Mouse (Mus musculus) hindbrain, postnatal 0 days (tissue): Measurements from ENCODE around the gene Rprd1b. TPM values are rescaled to one million over a fixed set of nuclear protein-coding genes. Genes with fewer than 3 reads are reported as not detected.

Experiments used
- ATAC-seq: fragments of 200-750 bp; cut with Nextera tagmentation; 2 replicates; pipeline ENCODE4 v1.8.0; 2017; ENCODE audit warnings: mild to moderate bottlenecking, moderate TSS enrichment, moderate library complexity
- DNase-seq: peaks from one replicate; pipeline ENCODE4 v3.0.0-alpha.2; 2015; ENCODE audit warnings: low spot score
- H3K27ac ChIP-seq: fragments of 300-500 bp; sonication (generic); 2 replicates; pipeline ENCODE4 v1.5.1; 2014; ENCODE audit warnings: mild to moderate bottlenecking
- H3K27me3 ChIP-seq: fragments of 300-500 bp; sonication (generic); 2 replicates; pipeline ENCODE4 v1.6.1; 2014; ENCODE audit warnings: low read length, mixed read lengths; ENCODE audit not compliant: insufficient read depth
- H3K36me3 ChIP-seq: fragments of 300-500 bp; sonication (generic); 2 replicates; pipeline ENCODE4 v1.6.1; 2014; ENCODE audit warnings: low read length, mixed read lengths; ENCODE audit not compliant: insufficient read depth
- H3K4me1 ChIP-seq: fragments of 300-500 bp; sonication (generic); 2 replicates; pipeline ENCODE4 v1.6.1; 2014; ENCODE audit warnings: antibody characterized with exemption, low read length, mixed read lengths; ENCODE audit not compliant: insufficient read depth
- H3K4me2 ChIP-seq: fragments of 300-500 bp; sonication (generic); 2 replicates; pipeline ENCODE4 v1.6.1; 2014; ENCODE audit warnings: low read depth, mild to moderate bottlenecking, low read length, moderate library complexity, mixed read lengths
- H3K4me3 ChIP-seq: fragments of 300-500 bp; sonication (generic); 2 replicates; pipeline ENCODE4 v1.5.1; 2014; ENCODE audit warnings: low read length
- H3K9ac ChIP-seq: fragments of 300-500 bp; sonication (generic); replicated peaks from 2 replicates; pipeline ENCODE4 v1.6.1; 2014; ENCODE audit warnings: mild to moderate bottlenecking, low read length, moderate library complexity, mixed read lengths
- H3K9me3 ChIP-seq: fragments of 300-500 bp; sonication (generic); 2 replicates; pipeline ENCODE4 v1.6.1; 2016; ENCODE audit warnings: low read length, mixed read lengths
- CTCF ChIP-seq: IDR thresholded peaks from 2 replicates; pipeline ENCODE4 v1.5.1; 2016; ENCODE audit warnings: antibody characterized with exemption, control low read depth, low read depth
- WGBS: fragments of 180-500 bp; shearing (Covaris S2); extraction: QIAGEN DNeasy Blood & Tissue Kit; methylation state at CpG from one replicate; pipeline ENCODE4 v1.1.7; 2014; 5-methylcytosine and 5-hydroxymethylcytosine counted together
- polyA plus RNA-seq: library from polyadenylated mRNA; unstranded; fragments of >200 nt; fragmentation: Nextera tagmentation; extraction: Ambion mirVana; gene quantifications from 2 replicates; pipeline ENCODE4 v1.2.1, GENCODE M21; 2015
- total RNA-seq: library from RNA; depleted of rRNA; stranded (reverse); fragments of >200 nt; gene quantifications from 2 replicates; pipeline ENCODE4 v1.2.3, GENCODE M21; 2014

Rprd1b gene
- total and polyA plus RNA-seq, 2 experiments from 2014 or later: 19.8 to 31.3 TPM

DNA sequence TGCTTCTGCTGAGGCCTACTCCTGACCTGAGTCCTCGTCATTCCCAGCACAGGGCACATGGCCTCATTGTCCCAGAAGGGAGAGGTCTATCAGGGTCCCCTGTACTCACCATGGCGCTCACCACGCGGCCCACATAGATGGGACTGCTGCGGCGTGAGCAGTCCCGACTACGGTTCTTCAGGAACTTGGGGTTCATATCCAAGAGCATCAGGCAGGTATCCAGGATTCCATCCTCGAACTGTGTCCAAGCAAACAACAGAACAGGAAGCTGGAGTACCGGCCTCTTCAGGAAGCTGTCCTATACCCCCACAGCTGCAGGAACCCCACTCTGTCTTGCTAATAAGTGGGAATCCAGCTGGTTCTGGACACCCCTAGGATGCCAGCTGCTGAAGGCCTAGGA lies 104.0 kb downstream of the Rprd1b start:
- H3K27ac ChIP-seq: no peak overlapping the region
- H3K4me2 ChIP-seq: no peak overlapping the region
- no peak overlapping the region for H3K9ac ChIP-seq
- no peak for ATAC-seq
- H3K27me3 ChIP-seq: no peaks in the 10 kb centered on the region; the same call in 1 of the 2 replicates
- no peak overlapping the region for H3K4me3 ChIP-seq
- no peaks in the 10 kb centered on the region for H3K36me3 ChIP-seq
- H3K4me1 ChIP-seq: 0 out of 2 replicates have a peak, but pooled peaks cover 3% of the 10 kb centered on the region
- DNase-seq: no peak
- 87% methylated on average over 10 of the region's 10 CpGs for WGBS
- no peaks in the 10 kb centered on the region for H3K9me3 ChIP-seq
- TF ChIP-seq CTCF: no peak

- Histone ChIP-seq H3K27ac (no peak overlapping the region), H3K4me3 (no peak overlapping the region), H3K4me2 (no peak overlapping the region), H3K27me3 (no peaks in the 10 kb centered on the region; the same call in 1 of the 2 replicates), H3K9ac (no peak overlapping the region), H3K36me3 (no peaks in the 10 kb centered on the region), H3K9me3 (no peaks in the 10 kb centered on the region), H3K4me1 (0 out of 2 replicates have a peak, but pooled peaks cover 3% of the 10 kb centered on the region)
- 79% methylated on average over 6 of the region's 6 CpGs for WGBS
- DNase-seq: no peak
- no peak for ATAC-seq
- no peak for TF ChIP-seq CTCF
Observed at GRCm38 (mm10) chr2:158133050-158133449, 104.8 kb downstream of the Rprd1b start.

DNA sequence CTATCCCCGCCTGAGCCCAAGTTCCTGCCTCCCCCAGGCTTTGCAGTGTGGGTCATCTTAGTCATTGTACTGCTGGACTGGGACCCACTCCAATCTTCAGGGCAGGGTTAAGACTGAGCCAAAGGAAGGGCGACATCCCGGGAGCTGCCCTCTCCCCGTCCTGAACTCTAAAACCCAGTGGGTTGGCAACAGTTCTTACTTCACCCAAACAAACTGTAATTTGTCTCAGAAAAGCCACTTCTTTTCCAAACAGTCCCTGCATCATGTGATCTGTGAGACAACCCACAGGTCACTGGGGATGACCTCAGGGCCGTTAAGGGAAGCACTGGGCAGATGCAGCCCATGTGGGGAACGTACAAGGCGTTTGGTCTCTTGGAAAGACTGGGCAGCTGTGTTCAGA lies 107.9 kb downstream of the Rprd1b start:
- WGBS: 37% methylated on average over 7 of the region's 7 CpGs
- no peak for TF ChIP-seq CTCF
- no peaks in the 10 kb centered on the region for H3K27me3 ChIP-seq
- H3K4me1 ChIP-seq: peaks cover 9% of the 10 kb centered on the region; the same call in 1 of the 2 replicates
- H3K36me3 ChIP-seq: no peaks in the 10 kb centered on the region
- no peak for DNase-seq
- no peak overlapping the region for H3K27ac ChIP-seq
- no peak overlapping the region for H3K4me3 ChIP-seq
- no peak overlapping the region for H3K9ac ChIP-seq
- no peaks in the 10 kb centered on the region for H3K9me3 ChIP-seq
- no peak overlapping the region for H3K4me2 ChIP-seq
- ATAC-seq: no peak

- Histone ChIP-seq H3K27me3 (no peaks in the 10 kb centered on the region), H3K4me2 (no peak overlapping the region), H3K36me3 (no peaks in the 10 kb centered on the region), H3K4me1 (peaks cover 9% of the 10 kb centered on the region; the same call in 1 of the 2 replicates), H3K4me3 (no peak overlapping the region), H3K27ac (no peak overlapping the region), H3K9ac (no peak overlapping the region), H3K9me3 (no peaks in the 10 kb centered on the region)
- WGBS: 94% methylated on average over 12 of the region's 12 CpGs
- ATAC-seq (no peak), DNase-seq (no peak)
- TF ChIP-seq CTCF: no peak
Observed at GRCm38 (mm10) chr2:158137771-158138170, 109.5 kb downstream of the Rprd1b start.

DNA sequence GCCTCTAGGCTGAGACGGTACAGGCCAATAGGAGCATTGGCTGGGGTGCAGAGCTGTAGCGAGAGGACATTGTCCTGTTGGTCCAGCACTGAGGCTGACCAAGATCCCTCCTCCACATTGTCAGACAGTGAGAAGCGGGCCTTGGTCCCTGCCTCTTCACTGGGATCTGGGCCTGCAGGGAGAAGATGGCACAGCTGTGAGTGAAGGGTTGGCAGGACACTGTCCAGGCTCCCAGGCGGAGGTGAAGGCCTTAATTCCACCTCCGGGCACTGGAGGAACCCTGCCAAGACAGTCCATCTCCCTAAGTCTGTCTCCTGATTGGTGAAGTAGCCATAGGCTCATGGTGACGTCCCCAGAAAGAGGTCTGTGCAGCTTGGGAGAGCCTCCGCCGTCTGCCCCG lies 110.5 kb downstream of the Rprd1b start:
- TF ChIP-seq CTCF: no peak
- H3K4me2 ChIP-seq: no peak overlapping the region
- no peak overlapping the region for H3K4me3 ChIP-seq
- no peaks in the 10 kb centered on the region for H3K9me3 ChIP-seq
- peaks cover 9% of the 10 kb centered on the region; the same call in 1 of the 2 replicates for H3K4me1 ChIP-seq
- no peak overlapping the region for H3K9ac ChIP-seq
- WGBS: 92% methylated on average over 9 of the region's 9 CpGs
- no peaks in the 10 kb centered on the region for H3K36me3 ChIP-seq
- no peak overlapping the region for H3K27ac ChIP-seq
- no peak for DNase-seq
- H3K27me3 ChIP-seq: no peaks in the 10 kb centered on the region
- no peak for ATAC-seq

DNA sequence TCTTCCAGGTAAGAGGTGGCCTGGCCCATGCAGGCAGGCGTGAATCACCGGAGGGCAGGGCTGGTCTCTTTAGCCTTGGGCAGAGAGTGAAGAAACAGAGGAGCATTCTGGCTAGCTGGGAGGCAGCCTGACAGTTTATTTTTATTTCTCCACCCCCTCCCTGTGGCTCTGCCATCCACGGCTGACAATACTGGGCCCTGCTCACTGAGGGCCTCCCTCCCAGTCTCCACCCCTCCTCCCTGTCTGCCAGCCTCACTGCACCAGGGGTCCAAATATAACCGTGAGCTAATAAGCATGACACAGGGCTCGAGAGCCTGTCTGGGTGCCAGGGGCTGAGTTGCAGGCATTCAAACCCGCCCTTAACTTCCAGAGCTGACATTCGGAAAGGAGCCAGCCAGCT lies 111.3 kb downstream of the Rprd1b start:
- H3K27ac ChIP-seq: no peak overlapping the region
- ATAC-seq: peak; percentile 75
- H3K4me2 ChIP-seq: no peak overlapping the region
- no peak overlapping the region for H3K4me3 ChIP-seq
- peak; percentile 76 for DNase-seq
- no peaks in the 10 kb centered on the region for H3K36me3 ChIP-seq
- no peak for TF ChIP-seq CTCF
- H3K4me1 ChIP-seq: peaks cover 9% of the 10 kb centered on the region; the same call in 1 of the 2 replicates
- H3K9me3 ChIP-seq: no peaks in the 10 kb centered on the region
- WGBS: 31% methylated on average over 7 of the region's 7 CpGs
- H3K27me3 ChIP-seq: no peaks in the 10 kb centered on the region
- no peak overlapping the region for H3K9ac ChIP-seq

- no peak for TF ChIP-seq CTCF
- no peak for ATAC-seq
- no peak overlapping the region for H3K27ac ChIP-seq
- no peak overlapping the region for H3K4me2 ChIP-seq
- 81% methylated on average over 5 of the region's 5 CpGs for WGBS
- H3K4me1 ChIP-seq: peaks cover 9% of the 10 kb centered on the region; the same call in 1 of the 2 replicates
- no peak overlapping the region for H3K9ac ChIP-seq
- no peak for DNase-seq
- H3K36me3 ChIP-seq: no peaks in the 10 kb centered on the region
- no peak overlapping the region for H3K4me3 ChIP-seq
- no peaks in the 10 kb centered on the region for H3K27me3 ChIP-seq
- no peaks in the 10 kb centered on the region for H3K9me3 ChIP-seq
Observed at GRCm38 (mm10) chr2:158140664-158141063, 112.4 kb downstream of the Rprd1b start.
